Mouse (Mus musculus): Measurements from ENCODE around the gene Artn. TPM values are rescaled to one million over a fixed set of nuclear protein-coding genes. Genes with fewer than 3 reads are reported as not detected.

The Artn gene
- total RNA-seq, 1 experiment from 2014 or later: 0.55 TPM

- ATAC-seq (replicated peaks in 1 of 2; ENCODE audit: insufficient read depth in 1 of 2, low FRiP score in 2 of 2, low TSS enrichment in 1 of 2, low read depth in 1 of 2, poor library complexity in 2 of 2, severe bottlenecking in 2 of 2): no peak
Observed at GRCm38 (mm10) chr4:117878703-117879102, 50.9 kb downstream of the Artn start.

- no peak for ATAC-seq (replicated peaks in 1 of 2; ENCODE audit: insufficient read depth in 1 of 2, low FRiP score in 2 of 2, low TSS enrichment in 1 of 2, low read depth in 1 of 2, poor library complexity in 2 of 2, severe bottlenecking in 2 of 2)
Observed at GRCm38 (mm10) chr4:117878301-117878700, 51.3 kb downstream of the Artn start.

Other genes starting within 250 kb of the Artn start
- gene Dmap1, start 247.5 kb downstream of the Artn start, total RNA-seq (2017): 18.1 and 28.0 TPM in 2 replicates
- not detected in 2 replicates for gene Gm12845, start 205.4 kb downstream of the Artn start, total RNA-seq (2017)
- gene Klf17, start 164.1 kb downstream of the Artn start, total RNA-seq (2017): not detected in 2 replicates
- 1.6 and 8.0 TPM in 2 replicates for gene Slc6a9, start 95.3 kb downstream of the Artn start, total RNA-seq (2017)
- 0.25 TPM in 1 of 2 replicates, not detected in the other for gene Ccdc24, start 57.2 kb downstream of the Artn start, total RNA-seq (2017)
- not detected in 2 replicates for gene B4galt2, start 46.3 kb downstream of the Artn start, total RNA-seq (2017)
- gene Atp6v0b, start 42.4 kb downstream of the Artn start, total RNA-seq (2017): 65.8 and 93.7 TPM in 2 replicates
- 6.0 and 9.8 TPM in 2 replicates for gene Dph2, start 37.7 kb downstream of the Artn start, total RNA-seq (2017)
- 8.9 and 11.4 TPM in 2 replicates for gene Ipo13, start 14.8 kb downstream of the Artn start, total RNA-seq (2017)
- gene St3gal3, start 205.2 kb upstream of the Artn start, total RNA-seq (2017): 6.8 and 6.9 TPM in 2 replicates

All from hematopoietic stem cell, adult 5-6 weeks (primary cell).